Mouse (Mus musculus) kidney, postnatal 0 days (tissue): ENCODE results near the gene Plcb1. TPM values are rescaled to one million over a fixed set of nuclear protein-coding genes. Genes with fewer than 3 reads are reported as not detected.

Source experiments
- ATAC-seq: fragments of 200-750 bp; cut with Nextera tagmentation; replicated peaks from 2 replicates; pipeline ENCODE4 v1.8.0; 2017; ENCODE audit warnings: low read depth, moderate number of reproducible peaks, moderate TSS enrichment, moderate library complexity; ENCODE audit not compliant: low FRiP score
- DNase-seq: peaks from one replicate; pipeline ENCODE4 v3.0.0-alpha.2; 2016; ENCODE audit warnings: low spot score
- H3K27ac ChIP-seq: fragments of 300-500 bp; sonication (generic); 2 replicates; pipeline ENCODE4 v1.5.1; 2014; ENCODE audit warnings: mild to moderate bottlenecking
- H3K27me3 ChIP-seq: fragments of 300-500 bp; sonication (generic); 2 replicates; pipeline ENCODE4 v1.6.1; 2014; ENCODE audit warnings: low read length, mixed read lengths; ENCODE audit not compliant: insufficient read depth
- H3K36me3 ChIP-seq: fragments of 300-500 bp; sonication (generic); 2 replicates; pipeline ENCODE4 v1.6.1; 2014; ENCODE audit warnings: low read length, mixed read lengths; ENCODE audit not compliant: insufficient read depth
- H3K4me1 ChIP-seq: fragments of 300-500 bp; sonication (generic); replicated peaks from 2 replicates; pipeline ENCODE4 v1.6.1; 2014; ENCODE audit warnings: antibody characterized with exemption, low read length, mixed read lengths; ENCODE audit not compliant: insufficient read depth
- H3K4me2 ChIP-seq: fragments of 300-500 bp; sonication (generic); 2 replicates; pipeline ENCODE4 v1.6.1; 2014; ENCODE audit warnings: mild to moderate bottlenecking, low read length, moderate library complexity, mixed read lengths
- H3K4me3 ChIP-seq: fragments of 300-500 bp; sonication (generic); replicated peaks from 2 replicates; pipeline ENCODE4 v1.5.1; 2014; ENCODE audit warnings: low read depth, low read length
- H3K9ac ChIP-seq: fragments of 300-500 bp; sonication (generic); 2 replicates; pipeline ENCODE4 v1.6.1; 2014; ENCODE audit warnings: low read depth, low read length
- H3K9me3 ChIP-seq: fragments of 300-500 bp; sonication (generic); replicated peaks from 2 replicates; pipeline ENCODE4 v1.6.1; 2016; ENCODE audit warnings: low read length, inconsistent platforms, mixed read lengths
- CTCF ChIP-seq: IDR thresholded peaks from 2 replicates; pipeline ENCODE4 v1.5.1; 2016; ENCODE audit warnings: antibody characterized with exemption, low read depth, mild to moderate bottlenecking, moderate library complexity
- whole genome bisulfite sequencing: fragments of 180-500 bp; shearing (Covaris S2); extraction: QIAGEN DNeasy Blood & Tissue Kit; methylation state at CpG from one replicate; pipeline ENCODE4 v1.1.7; 2014; 5-methylcytosine and 5-hydroxymethylcytosine counted together
- polyA plus RNA-seq: library from polyadenylated mRNA; unstranded; fragments of >200 nt; fragmentation: Nextera tagmentation; extraction: Ambion mirVana; gene quantifications from 2 replicates; pipeline ENCODE4 v1.2.1, GENCODE M21; 2015

Plcb1 gene
- polyA plus RNA-seq, 1 experiment from 2014 or later = 20.8 TPM

DNA sequence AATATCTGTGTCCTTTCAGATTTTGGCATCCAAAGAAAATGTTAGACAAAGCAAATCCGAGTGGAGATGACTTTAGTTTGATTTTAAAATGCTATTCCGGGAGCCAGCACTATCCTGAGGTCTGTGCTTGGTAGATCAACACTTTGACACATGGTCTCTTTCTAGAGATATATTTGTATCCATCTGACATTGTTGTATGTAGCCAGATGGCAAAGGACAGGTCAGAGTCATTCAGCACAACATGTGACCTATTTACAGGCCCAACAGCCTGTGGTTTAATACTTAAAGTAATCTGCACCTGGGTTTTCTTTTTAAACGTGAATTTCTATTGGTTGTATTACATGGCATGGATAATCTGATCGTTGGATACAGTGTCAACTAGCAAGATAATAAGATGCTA, 629.3 kb downstream of the Plcb1 start:
- Histone ChIP-seq H3K4me3 (no peak overlapping the region), H3K27me3 (no peaks in the 10 kb centered on the region), H3K27ac (no peak overlapping the region), H3K9ac (no peak overlapping the region), H3K36me3 (no peaks in the 10 kb centered on the region), H3K9me3 (no peaks in the 10 kb centered on the region), H3K4me2 (no peak overlapping the region), H3K4me1 (no peaks in the 10 kb centered on the region)
- 74% methylated on average over 4 of the region's 4 CpGs for WGBS
- ATAC-seq = no peak
- TF ChIP-seq CTCF = no peak
- no peak for DNase-seq

DNA sequence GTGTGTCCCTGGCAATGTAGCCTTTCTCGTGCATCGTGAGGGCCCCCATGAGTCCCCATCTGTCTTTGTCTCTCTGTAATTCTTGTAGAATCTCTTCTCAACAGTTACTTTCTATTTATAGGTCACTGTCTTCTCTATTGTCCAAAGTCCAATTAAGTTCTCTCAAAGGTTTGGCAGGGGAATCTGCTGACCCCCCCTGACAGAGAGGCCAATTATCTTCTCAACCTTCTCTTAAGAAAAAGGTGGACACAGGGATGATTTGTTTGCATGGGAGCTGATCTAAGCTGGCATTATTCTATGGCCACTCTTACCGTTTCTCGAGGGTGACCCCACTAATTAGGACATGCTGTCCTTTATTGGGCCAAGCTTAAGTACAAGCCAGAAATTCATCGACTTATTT, 633.4 kb downstream of the Plcb1 start:
- Histone ChIP-seq H3K9ac (no peak overlapping the region), H3K9me3 (no peaks in the 10 kb centered on the region), H3K27me3 (no peaks in the 10 kb centered on the region), H3K4me1 (no peaks in the 10 kb centered on the region), H3K4me3 (no peak overlapping the region), H3K4me2 (no peak overlapping the region), H3K27ac (no peak overlapping the region), H3K36me3 (no peaks in the 10 kb centered on the region)
- 83% methylated on average over 5 of the region's 5 CpGs for WGBS
- DNase-seq (no peak), ATAC-seq (no peak)
- no peak for TF ChIP-seq CTCF

DNA sequence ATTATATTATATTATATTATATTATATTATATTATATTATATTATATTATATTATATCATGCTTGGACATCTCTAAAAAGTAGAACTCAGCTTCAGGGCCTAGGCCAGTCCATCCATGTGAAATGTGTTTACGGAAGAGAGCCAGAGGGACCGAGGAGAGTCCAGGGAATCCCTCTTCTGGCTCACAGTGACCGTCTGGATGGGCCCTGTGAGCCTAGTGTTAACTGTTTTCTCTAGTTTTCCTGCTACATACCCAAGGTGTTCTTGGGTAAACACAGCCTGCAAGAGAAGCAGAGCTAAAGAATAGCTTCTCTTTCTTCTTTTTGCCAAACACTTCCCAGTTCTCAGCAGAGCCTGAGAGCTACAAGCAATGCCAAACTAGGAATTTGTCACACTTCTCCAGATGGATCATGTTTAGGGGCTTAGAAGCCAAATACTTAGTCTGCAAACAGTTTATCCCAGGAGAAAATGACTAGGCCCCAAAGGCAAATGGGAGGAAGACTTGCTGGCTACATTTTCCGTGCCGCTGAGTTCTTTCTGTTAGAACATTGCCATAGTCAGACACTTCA, 649.2 kb downstream of the Plcb1 start:
- Histone ChIP-seq H3K36me3 (no peaks in the 10 kb centered on the region), H3K4me1 (0 out of 2 replicates have a peak, but pooled peaks cover 3% of the 10 kb centered on the region), H3K27me3 (no peaks in the 10 kb centered on the region), H3K4me3 (no peak overlapping the region), H3K4me2 (no peak overlapping the region), H3K9ac (no peak overlapping the region), H3K9me3 (no peaks in the 10 kb centered on the region), H3K27ac (no peak overlapping the region)
- 71% methylated on average over 5 of the region's 5 CpGs for WGBS
- DNase-seq (no peak), ATAC-seq (no peak)
- TF ChIP-seq CTCF = no peak

DNA sequence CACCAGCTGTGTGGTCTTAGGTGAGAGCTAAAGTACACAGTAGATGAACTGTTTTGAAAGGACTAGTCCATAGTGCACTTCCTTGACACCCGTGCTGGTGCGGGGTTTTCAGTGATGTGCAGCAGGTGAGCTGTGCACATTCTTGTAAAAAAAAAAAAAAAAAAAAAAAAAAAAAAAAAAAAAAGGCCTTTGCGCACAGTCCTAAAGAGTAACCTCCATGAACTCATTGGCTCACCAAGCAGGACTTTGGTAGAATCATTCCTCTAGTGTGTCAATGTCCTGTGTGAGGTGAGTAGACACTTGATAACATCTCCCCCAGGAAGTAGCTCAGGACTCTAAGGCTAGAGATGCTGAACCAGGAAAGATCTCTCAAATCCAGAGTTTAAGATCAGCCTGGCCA, 653.2 kb downstream of the Plcb1 start:
- H3K9ac ChIP-seq = no peak overlapping the region
- H3K4me3 ChIP-seq = no peak overlapping the region
- TF ChIP-seq CTCF = no peak
- H3K27ac ChIP-seq = no peak overlapping the region
- 84% methylated on average over 3 of the region's 3 CpGs for WGBS
- H3K4me1 ChIP-seq = 0 out of 2 replicates have a peak, but pooled peaks cover 7% of the 10 kb centered on the region
- no peak overlapping the region for H3K4me2 ChIP-seq
- DNase-seq = no peak
- no peaks in the 10 kb centered on the region for H3K27me3 ChIP-seq
- no peaks in the 10 kb centered on the region for H3K9me3 ChIP-seq
- 0 out of 2 replicates have a peak, but pooled peaks have one; percentile 23 for ATAC-seq
- H3K36me3 ChIP-seq = no peaks in the 10 kb centered on the region

DNA sequence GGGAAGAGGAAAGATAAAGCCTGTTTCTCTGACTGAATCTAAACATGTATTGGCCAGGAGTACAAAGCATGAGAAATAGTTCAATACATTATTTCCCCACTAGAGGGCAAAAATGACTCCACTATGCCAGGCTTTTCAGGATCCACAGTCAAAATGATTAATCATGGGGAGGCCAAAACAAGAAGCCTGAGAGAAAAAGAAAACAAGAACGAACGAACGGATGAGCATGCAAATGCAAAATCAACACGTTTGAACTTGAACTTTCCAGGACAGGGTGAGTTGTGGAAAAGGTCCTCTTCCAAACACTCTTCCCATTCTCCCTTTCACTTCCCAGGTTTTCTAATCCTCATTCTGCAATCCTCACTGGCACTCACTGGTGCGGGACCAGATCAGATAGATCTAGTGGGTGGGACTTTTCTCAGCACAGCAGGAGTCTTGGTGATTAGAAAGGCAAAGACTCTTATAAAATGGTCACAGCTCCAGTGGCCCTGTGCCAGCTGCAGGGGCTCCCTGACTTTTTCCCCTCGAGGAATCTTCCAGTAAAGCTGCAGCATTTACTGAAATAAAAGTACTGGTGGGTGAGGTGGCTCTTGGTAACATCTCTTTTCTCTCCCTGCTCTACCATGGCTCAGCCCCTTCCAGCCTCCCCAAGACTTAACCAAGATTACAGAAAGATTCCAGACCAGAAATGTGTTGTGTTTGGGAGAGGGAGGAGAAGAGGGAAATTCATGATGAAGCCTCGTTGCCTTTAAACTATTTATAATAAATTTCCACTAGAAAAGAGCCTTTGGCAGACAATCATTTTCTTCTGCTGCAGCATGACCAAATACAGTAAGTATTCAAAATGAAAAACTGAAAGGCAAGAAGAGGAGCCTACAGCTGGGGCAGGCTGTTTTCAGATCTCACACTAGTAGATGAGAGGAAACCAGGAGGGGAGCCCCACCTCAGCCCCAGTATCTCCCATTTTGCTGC, 654.0 kb downstream of the Plcb1 start:
- Histone ChIP-seq H3K27ac (peak overlapping the region; percentile 63), H3K36me3 (no peaks in the 10 kb centered on the region), H3K27me3 (no peaks in the 10 kb centered on the region), H3K4me3 (no peak overlapping the region), H3K9me3 (no peaks in the 10 kb centered on the region), H3K4me2 (peak overlapping the region; percentile 17), H3K9ac (no peak overlapping the region), H3K4me1 (0 out of 2 replicates have a peak, but pooled peaks cover 7% of the 10 kb centered on the region)
- DNase-seq (peak; percentile 88), ATAC-seq (peak; percentile 86)
- peak; percentile 87 for TF ChIP-seq CTCF
- 5% methylated on average over 7 of the region's 7 CpGs for WGBS

DNA sequence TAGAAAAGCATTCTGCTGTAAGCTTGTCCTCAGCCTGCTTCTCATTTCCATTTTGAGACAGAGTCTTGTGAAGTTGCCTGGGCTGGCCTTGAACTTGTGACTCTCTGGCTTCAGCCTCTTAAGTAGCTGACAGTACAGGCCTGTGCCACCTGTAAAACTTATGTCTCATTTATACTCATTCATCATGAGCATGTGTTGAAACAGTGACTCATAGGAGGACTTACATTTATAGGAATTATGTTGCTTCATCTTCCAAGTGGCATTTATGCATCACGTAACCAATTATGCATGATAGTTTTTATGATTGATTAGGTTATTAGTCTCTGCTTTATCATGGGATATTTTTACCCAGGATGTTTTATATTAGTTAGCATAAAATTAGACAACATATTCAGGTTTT, 667.7 kb downstream of the Plcb1 start:
- Histone ChIP-seq H3K4me1 (no peaks in the 10 kb centered on the region), H3K27me3 (no peaks in the 10 kb centered on the region), H3K9me3 (no peaks in the 10 kb centered on the region), H3K27ac (no peak overlapping the region), H3K4me2 (no peak overlapping the region), H3K9ac (no peak overlapping the region), H3K4me3 (no peak overlapping the region), H3K36me3 (no peaks in the 10 kb centered on the region)
- no peak for DNase-seq
- ATAC-seq = no peak
- WGBS = 87% methylated on average over 1 of the region's 1 CpGs
- TF ChIP-seq CTCF = no peak
